Mouse (Mus musculus) embryonic stem cell, embryonic (primary cell): ENCODE results near the gene Psmb11.

Source experiments
- CTCF ChIA-PET, 4 experiments: fragments of 300-600 bp in 2 of 4; fragments of 350-600 bp in 2 of 4; sonication (Branson Sonifier 250); formaldehyde crosslinking; loops; one replicate each; lab custom pipeline; 2022; ENCODE audit warnings: inconsistent platforms in 2 of 4; lab: Charles Lee
- POLR2A ChIA-PET, 4 experiments: fragments of 300-600 bp in 2 of 4; fragments of 350-600 bp in 2 of 4; sonication (Branson Sonifier 250); formaldehyde crosslinking; loops; one replicate each; lab custom pipeline; 2022; ENCODE audit warnings: antibody characterized with exemption in 4 of 4, inconsistent platforms in 1 of 4; lab: Charles Lee

The Psmb11 gene

DNA sequence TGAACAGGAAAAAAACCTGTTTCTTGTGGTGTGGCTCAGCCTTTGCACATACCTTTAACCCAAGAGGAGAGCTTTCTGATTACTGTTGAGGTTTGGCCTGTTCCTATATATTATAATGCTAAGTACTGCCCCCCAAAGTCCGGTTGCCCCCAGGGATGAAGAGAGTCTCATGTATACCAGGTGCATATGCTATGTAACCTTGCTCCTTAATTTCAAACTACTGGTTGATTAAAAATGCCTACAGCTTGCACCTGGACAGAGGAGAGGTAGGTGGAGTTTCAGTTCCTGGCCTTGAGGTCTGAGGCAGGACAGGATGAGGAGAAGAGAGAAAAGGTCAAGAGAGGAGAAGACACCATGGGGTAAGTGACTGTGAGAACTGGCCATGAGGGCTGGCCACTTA lies at the start of gene Psmb11:
TSS of gene Psmb11 (plus strand) at position 301 of the 400 bp plus-strand sequence.
- CTCF ChIA-PET = interaction anchor here in 3 of 4 experiments (0.8 to 1.3 kb wide), 3 partner anchors 16 to 20 kb away, joined by 3 to 6 read pairs (median 3); partner anchors contain the start of gene Cdh24 (in 1 of the 3)

DNA sequence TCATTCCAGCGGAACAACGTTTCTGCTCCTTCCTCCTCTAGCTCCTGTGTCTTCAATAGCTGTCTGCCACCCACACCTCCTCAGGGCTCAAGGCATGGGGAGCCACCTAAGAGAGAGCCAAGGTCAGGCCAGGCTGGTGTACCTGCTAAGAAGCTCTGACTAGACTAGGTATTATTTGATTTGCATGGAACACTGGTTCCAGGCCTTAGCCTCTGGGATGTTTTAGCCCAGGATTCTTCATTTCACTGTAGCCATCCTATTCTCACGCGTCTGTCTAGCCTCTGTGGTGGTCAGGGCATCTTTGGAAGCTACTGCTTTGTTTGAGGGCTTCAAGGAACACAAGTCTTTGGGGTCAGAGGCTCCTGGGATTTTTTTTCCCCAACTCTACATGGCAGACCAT lies 49.1 kb upstream of the Psmb11 start:
- POLR2A ChIA-PET = interaction anchor here (0.5 to 67.6 kb wide), 40 partner anchors 8 to 161 kb away, joined by 3 to 2028 read pairs (median 4); partner anchors contain the start of genes Haus4 (in 4 of the 4), 1700123O20Rik (in 3 of the 4), 4931414P19Rik (in 2 of the 4) and Acin1 (in 2 of the 4)
- CTCF ChIA-PET = interaction anchor here in 3 of 4 experiments (0.5 to 2.7 kb wide), 20 partner anchors 11 to 345 kb away, joined by 3 to 13 read pairs (median 4); partner anchors contain the start of genes Cdh24 (in 2 of the 3), Haus4 (in 2 of the 3) and Slc7a7 (in 1 of the 3)

More for the DNA sequence above, at the start of gene Psmb11:
- POLR2A ChIA-PET = interaction anchor here in 2 of 4 experiments (1.1 to 67.6 kb wide), 12 partner anchors 8 to 65 kb away, joined by 3 to 2028 read pairs (median 6); partner anchors contain the start of genes 4931414P19Rik (in 2 of the 2), 1700123O20Rik (in 1 of the 2), Acin1 (in 1 of the 2) and Ajuba (in 1 of the 2)

DNA sequence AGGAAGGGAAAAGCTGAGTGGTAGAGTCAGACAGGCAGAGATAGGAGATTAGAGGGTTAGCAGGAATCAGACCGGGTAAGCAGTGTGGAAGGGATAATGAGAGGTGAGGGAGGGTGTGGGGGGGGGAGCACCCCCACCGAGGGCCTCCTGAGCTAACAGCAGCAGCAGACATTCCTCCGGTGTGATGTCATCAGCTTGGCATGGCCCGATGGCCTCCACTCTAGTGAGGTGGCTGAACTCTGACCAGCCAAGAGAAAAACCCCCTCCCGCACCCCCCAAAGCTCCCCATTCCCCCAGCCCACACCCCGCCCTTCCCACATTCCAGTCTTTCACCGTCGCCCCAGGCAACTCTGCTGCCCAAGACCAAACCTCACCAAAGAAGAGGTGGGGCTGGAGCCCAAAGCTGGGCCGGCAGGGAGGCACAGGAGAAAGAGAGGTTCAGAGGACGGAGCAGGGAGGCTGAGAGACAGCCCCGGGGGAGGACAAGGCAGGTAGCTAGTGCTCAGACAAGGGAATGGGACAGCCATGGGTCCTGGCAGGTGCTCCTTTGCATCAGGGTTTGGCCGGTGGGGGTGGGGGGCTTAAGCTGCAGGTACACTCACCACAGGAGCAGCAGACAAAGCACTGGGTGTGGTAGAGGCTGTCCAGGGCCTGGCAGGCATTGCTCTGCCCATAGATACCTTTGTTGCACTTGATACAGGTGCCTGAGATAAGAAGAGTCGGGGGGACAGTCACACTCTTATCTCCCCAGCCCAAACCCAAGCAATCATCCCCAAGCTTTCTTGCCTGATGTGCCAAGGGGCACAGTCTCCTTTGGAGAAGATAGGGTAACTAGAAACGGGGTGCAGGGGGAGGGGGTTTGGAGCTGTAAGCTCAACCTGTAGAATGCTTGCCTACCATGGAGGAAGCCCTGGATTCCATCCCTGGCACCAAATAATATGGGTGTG lies 48.2 kb upstream of the Psmb11 start:
- CTCF ChIA-PET = interaction anchor here (0.5 to 2.7 kb wide), 32 partner anchors 10 to 360 kb away, joined by 3 to 17 read pairs (median 4); partner anchors contain the start of genes Cdh24 (in 2 of the 4), Haus4 (in 1 of the 4) and Slc7a7 (in 1 of the 4)

DNA sequence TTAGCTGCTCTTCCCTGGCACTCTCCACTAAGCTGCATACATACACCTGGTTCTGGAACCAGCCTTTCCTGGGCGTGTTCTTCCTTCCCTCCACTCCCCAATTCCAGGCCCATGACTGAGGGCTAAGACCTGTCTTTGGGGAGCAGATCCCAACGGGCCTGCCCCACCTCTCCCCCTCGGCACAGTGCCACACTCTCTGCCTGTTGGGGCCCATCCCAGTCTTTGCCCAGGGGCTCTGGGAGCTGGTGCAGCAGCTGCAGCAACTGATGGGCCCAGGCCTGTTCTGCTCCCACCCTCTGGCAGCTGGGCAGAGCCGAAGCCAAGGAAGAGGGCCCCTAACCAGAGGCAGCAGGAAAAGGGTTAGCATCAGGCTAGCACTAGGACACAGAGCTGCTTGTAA lies 47.0 kb upstream of the Psmb11 start:
- CTCF ChIA-PET = interaction anchor here (0.5 to 2.7 kb wide), 12 partner anchors 9 to 85 kb away, joined by 3 to 13 read pairs (median 6); partner anchors contain the start of genes Cdh24 (in 1 of the 4) and Haus4 (in 1 of the 4)
- POLR2A ChIA-PET = interaction anchor here (0.6 to 67.6 kb wide), 39 partner anchors 11 to 1066 kb away, joined by 3 to 2028 read pairs (median 4); partner anchors contain the start of genes Haus4 (in 4 of the 4), 1700123O20Rik (in 2 of the 4), 4931414P19Rik (in 2 of the 4) and Acin1 (in 2 of the 4)

More for the DNA sequence above, 48.2 kb upstream of the Psmb11 start:
- POLR2A ChIA-PET = interaction anchor here (0.5 to 67.6 kb wide), 59 partner anchors 8 to 340 kb away, joined by 3 to 2028 read pairs (median 4); partner anchors contain the start of genes Haus4 (in 4 of the 4), 1700123O20Rik (in 3 of the 4), 4931414P19Rik (in 2 of the 4) and Acin1 (in 2 of the 4)

DNA sequence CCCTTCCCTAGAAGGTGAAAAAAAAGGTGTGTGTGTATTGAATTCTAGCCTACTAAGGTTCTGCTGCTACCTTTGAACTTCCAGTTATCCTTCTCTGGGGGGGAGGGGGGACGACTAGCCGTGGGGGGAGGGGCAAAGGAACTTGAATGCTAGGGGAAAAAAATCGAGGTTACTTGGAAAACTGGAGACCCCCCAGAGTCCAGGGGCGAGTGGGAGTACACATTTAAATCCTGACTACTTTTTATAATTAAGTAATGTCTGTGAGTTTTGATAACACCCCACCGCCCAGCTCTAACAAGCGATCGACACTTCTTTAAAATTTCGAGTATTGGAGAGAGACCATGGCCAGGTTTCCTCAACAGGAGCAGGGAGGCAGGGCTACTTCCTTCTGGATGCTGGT lies 46.2 kb upstream of the Psmb11 start:
- POLR2A ChIA-PET = interaction anchor here (0.6 to 67.6 kb wide), 43 partner anchors 8 to 1310 kb away, joined by 3 to 2028 read pairs (median 5); partner anchors contain the start of genes Haus4 (in 4 of the 4), 1700123O20Rik (in 2 of the 4), Acin1 (in 2 of the 4) and Psmb5 (in 2 of the 4)

DNA sequence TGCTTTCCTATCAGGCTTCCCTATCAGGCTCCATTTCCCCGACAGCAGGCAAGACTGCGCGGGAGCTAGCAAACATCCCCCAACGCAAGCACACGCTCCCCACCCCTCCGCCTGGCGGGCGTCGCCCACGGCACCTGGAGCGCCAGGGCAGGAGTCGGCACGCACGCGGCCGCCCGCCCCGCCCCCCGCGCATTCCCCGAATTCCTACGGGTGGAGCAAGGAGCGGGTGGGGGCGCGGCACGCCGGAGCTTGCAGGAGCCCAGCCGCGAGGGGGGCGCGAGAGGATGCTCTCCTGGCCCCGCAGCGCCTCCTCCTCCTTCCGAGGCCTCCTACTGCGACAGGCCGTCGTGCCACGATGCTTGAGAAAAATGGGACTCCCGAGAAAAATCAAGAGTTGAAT lies 45.6 kb upstream of the Psmb11 start:
- ChIA-PET POLR2A (interaction anchor here (0.6 to 67.6 kb wide), 42 partner anchors 9 to 1309 kb away, joined by 3 to 2028 read pairs (median 4); partner anchors contain the start of genes Haus4 (in 4 of the 4), Cdh24 (in 3 of the 4), 1700123O20Rik (in 2 of the 4) and 4931414P19Rik (in 2 of the 4)), CTCF (interaction anchor here in 2 of 4 experiments (0.8 to 2.0 kb wide), 8 partner anchors 8 to 245 kb away, joined by 3 to 7 read pairs (median 5); partner anchors contain the start of genes Haus4 (in 2 of the 2), 4931414P19Rik (in 1 of the 2) and Cdh24 (in 1 of the 2))

More for the DNA sequence above, 46.2 kb upstream of the Psmb11 start:
- CTCF ChIA-PET = interaction anchor here in 3 of 4 experiments (0.7 to 2.0 kb wide), 11 partner anchors 8 to 245 kb away, joined by 3 to 8 read pairs (median 5); partner anchors contain the start of genes Haus4 (in 2 of the 3), 4931414P19Rik (in 1 of the 3) and Cdh24 (in 1 of the 3)

DNA sequence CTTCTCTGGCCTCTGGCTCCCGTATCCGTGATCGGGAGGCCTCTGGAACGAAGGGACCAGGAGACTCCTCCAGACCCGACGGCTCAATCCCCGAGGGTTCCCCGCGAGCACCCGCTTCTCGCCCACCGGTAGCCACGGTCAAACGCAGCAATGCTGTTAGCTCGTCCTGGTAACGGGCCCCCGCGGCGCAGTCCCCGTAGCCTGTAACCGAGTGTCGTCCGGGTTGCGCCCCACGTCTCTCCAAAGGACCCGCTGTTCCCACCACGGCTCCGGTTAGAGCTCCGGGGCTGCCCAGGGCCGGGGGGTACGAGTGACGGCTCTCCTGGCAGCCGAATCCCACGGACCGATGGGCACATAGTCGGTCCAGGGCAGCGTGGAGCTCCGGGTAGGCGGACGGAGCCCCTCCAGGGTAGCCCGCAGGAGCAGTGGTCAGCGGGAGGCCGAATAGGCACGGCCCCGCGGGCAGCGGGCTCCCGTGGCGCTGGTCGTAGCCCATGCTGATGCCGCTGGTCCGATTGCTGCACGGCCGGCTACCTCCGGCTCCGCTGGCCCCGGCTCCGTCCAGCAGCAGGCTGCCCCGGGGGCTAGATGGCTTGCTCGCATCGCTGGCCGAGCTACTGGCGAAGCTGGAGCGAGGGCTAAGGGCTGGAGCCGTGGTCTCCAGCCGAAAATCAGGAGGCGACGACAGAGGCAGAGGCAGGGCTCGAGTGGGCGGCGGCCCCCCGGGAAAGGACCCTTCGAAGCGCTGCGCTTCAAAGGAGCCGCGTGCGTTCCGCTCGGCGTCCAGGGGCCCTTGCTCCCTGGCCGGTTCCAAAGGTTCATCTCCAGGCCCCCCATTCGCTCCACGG lies 44.8 kb upstream of the Psmb11 start:
- POLR2A ChIA-PET = interaction anchor here (0.5 to 67.6 kb wide), 34 partner anchors 8 to 341 kb away, joined by 3 to 2028 read pairs (median 5); partner anchors contain the start of genes Haus4 (in 4 of the 4), Cdh24 (in 3 of the 4), 1700123O20Rik (in 2 of the 4) and 4931414P19Rik (in 2 of the 4)
- CTCF ChIA-PET = interaction anchor here in 2 of 4 experiments (0.8 to 2.0 kb wide), 5 partner anchors 8 to 75 kb away, joined by 3 to 7 read pairs (median 5); partner anchors contain the start of genes Cdh24 (in 1 of the 2) and Haus4 (in 1 of the 2)

DNA sequence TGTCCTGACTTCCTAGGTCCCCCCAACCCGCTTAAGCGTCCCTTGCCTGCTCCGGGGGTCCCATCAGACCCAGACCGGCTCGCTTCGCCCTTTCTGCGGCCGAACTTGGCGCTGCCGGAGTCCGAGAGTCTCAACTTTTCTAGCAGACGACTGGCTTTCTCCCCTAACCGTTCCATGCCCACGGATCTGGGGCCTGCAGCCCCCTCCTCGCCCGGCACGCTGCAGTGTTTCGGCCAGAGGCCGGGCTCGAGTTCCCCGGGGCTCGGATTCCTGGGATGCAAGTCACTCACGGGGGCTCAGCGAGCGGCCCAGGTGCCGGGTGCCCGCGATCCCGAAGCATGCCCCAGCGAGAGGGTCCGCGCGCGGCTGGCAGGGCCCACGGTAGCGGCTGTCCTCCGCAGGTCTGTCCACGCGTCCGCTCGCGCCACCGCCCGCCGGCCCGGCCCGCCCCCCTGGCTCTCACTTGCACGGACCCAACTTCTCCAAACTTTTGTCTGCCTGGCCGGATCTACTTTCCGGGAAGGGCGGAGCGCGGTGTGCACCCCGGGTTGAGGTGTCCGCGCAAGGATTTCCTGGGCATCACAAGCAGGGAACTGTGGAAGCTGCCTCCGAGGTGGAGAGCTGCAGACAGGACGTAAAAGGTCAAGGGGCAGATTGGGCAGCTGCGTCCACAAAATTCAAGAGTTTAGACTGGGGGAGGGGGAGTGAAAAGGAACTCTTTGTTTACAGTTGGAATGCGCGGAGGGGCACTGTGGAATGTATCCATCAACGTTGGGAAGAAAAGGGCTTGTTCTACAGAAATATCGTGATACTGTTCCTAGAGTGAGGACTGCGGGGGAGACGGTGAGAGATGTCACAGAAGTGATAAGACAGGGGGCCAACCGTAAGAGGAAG lies 43.9 kb upstream of the Psmb11 start, which contains the start of gene Ajuba:
TSS of gene Ajuba (minus strand) at position 470 of the 894 bp plus-strand sequence.
- CTCF ChIA-PET = interaction anchor here (0.7 to 3.1 kb wide), 12 partner anchors 8 to 736 kb away, joined by 3 to 16 read pairs (median 4); partner anchors contain the start of genes Haus4 (in 2 of the 4) and 1700123O20Rik (in 1 of the 4)
- POLR2A ChIA-PET = interaction anchor here (0.6 to 67.6 kb wide), 24 partner anchors 7 to 342 kb away, joined by 3 to 2028 read pairs (median 6); partner anchors contain the start of genes Haus4 (in 4 of the 4), 4931414P19Rik (in 3 of the 4), 1700123O20Rik (in 2 of the 4) and Psmb5 (in 2 of the 4)

DNA sequence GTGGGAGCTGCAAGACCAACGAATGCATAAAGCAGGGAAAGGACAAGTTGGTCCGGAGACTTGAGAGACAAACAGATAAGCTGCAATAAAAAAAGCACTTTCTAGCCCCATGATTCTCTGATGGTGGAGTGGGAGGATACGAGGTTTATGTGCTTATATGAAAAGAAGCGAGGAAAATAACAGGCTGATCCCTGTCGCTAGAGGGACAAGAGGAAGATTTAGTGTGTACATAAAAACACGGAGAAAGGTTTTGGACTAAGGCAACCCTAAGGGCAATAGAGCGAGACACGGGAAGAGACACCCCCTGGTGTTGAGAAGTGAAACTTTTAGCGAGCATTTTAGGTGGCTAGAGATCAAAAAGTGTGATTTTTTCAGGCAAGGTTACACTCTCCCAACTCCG lies 43.2 kb upstream of the Psmb11 start:
- ChIA-PET CTCF (interaction anchor here (0.7 to 3.1 kb wide), 10 partner anchors 8 to 319 kb away, joined by 3 to 16 read pairs (median 4); partner anchors contain the start of genes Haus4 (in 2 of the 4) and 1700123O20Rik (in 1 of the 4)), POLR2A (interaction anchor here in 3 of 4 experiments (0.6 to 67.6 kb wide), 18 partner anchors 9 to 170 kb away, joined by 3 to 2028 read pairs (median 5); partner anchors contain the start of genes 4931414P19Rik (in 3 of the 3), 1700123O20Rik (in 2 of the 3), Haus4 (in 2 of the 3) and Psmb5 (in 2 of the 3))

DNA sequence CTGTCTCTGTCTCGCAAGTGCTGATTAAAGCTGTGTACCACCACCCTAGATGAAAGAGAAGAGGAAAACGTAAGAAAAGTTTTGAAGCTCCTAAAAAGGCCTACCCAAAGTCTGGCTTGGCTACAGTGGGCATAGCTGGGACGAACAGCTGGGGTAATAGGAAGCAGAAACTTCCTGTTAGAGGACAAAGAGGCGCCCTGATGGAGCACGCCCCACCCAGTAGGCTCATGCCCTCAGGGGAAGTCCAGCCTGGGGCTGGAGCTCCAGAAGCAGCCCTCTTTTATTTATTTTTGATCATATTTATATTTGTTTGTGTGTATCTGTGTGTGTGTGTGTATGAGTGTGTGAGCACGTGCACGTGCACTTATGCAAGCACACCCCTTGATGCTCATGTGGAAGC lies 41.6 kb upstream of the Psmb11 start:
- ChIA-PET POLR2A (interaction anchor here (0.7 to 67.6 kb wide), 19 partner anchors 8 to 107 kb away, joined by 3 to 2028 read pairs (median 4); partner anchors contain the start of genes Haus4 (in 2 of the 4), Psmb5 (in 2 of the 4), 1700123O20Rik (in 1 of the 4) and 4931414P19Rik (in 1 of the 4)), CTCF (interaction anchor here (0.7 to 3.1 kb wide), 18 partner anchors 10 to 348 kb away, joined by 3 to 16 read pairs (median 4); partner anchors contain the start of genes Haus4 (in 2 of the 4), 1700123O20Rik (in 1 of the 4) and Cdh24 (in 1 of the 4))

DNA sequence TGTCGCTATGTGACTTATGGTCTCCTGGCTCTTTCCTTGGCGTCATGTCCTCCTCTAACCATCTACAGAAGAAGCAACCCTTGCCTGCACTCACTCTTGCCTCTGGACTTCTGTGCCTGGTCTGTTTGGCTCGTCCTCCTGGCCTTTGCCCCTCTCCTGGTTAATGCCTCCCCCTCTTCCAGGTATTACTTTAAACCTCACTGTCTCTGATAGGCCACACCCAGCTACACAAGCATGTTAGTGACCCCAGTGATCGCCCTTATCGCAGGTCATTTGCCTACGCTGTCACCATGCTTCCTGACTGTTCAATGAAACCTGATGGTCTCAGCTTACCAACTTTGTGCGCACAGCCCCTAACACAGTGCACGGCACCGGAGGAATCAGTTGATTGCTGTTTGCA lies 38.7 kb upstream of the Psmb11 start:
- ChIA-PET POLR2A (interaction anchor here in 2 of 4 experiments (0.9 to 67.6 kb wide), 7 partner anchors 11 to 68 kb away, joined by 3 to 2028 read pairs (median 14); partner anchors contain the start of genes Haus4 (in 2 of the 2), 4931414P19Rik (in 1 of the 2), Ajuba (in 1 of the 2) and Psmb11 (in 1 of the 2)), CTCF (interaction anchor here (1.0 to 5.4 kb wide), 9 partner anchors 8 to 13 kb away, joined by 3 to 30 read pairs (median 9); no protein-coding TSS in a partner anchor)

DNA sequence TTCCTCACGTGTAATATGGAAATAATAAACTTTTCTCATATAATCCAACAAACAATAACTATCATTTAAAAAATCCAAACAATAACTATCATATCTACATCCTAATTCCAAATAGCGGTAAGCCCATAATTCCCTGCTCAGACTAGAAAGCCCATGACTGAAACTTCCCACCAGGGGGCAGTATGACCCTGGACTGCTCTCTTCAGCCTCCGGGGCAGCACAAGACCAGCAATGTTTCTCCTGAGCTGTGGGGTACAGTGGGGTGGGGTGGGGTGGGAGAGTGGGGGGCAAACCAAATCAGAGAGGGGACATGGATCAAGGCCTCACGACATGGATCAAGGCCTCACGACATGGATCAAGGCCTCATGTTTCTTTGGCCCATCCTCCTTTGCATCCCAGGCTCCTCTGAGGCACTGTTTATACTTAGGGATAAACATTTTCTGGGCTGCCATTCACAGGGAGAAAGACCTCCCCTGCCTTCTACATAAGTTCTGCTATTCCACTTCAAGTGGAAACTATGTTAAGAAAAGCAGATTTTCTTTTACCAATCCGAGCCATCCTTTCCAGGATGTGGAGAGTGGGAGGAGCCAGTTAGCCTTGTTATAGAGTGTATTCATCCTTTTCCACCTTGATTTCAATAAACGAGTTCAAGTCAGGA lies 37.4 kb upstream of the Psmb11 start:
- POLR2A ChIA-PET = interaction anchor here (0.6 to 67.6 kb wide), 17 partner anchors 8 to 130 kb away, joined by 3 to 2028 read pairs (median 4); partner anchors contain the start of genes Haus4 (in 3 of the 4), Psmb5 (in 2 of the 4), 4931414P19Rik (in 1 of the 4) and Ajuba (in 1 of the 4)
- CTCF ChIA-PET = interaction anchor here (0.5 to 5.4 kb wide), 37 partner anchors 8 to 356 kb away, joined by 3 to 30 read pairs (median 4); partner anchors contain the start of genes Haus4 (in 3 of the 4), 4931414P19Rik (in 1 of the 4) and Cdh24 (in 1 of the 4)

DNA sequence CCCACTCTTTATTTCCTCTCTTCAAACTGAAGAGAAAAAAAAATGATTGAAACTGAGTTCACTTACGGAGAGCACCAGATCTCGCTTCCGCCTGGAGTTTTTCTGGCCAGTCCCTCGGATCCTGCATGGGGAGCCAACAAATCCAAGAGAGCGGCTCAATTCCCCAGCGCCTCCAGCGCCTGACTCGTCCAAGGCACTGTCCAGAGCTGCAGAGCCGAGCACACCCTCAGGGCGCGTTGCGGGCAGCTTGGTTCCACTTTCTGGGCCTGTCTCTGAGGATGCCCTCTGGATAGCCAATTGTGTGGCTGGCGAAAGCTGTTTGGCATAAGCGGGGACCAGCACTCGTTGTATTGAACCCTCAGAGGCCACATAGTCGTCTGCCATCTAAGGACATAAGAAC lies 30.2 kb upstream of the Psmb11 start:
- CTCF ChIA-PET = interaction anchor here in 2 of 4 experiments (0.7 to 2.7 kb wide), 10 partner anchors 9 to 67 kb away, joined by 3 to 12 read pairs (median 4); partner anchors contain the start of gene Haus4 (in 1 of the 2)
- POLR2A ChIA-PET = interaction anchor here in 3 of 4 experiments (0.7 to 67.6 kb wide), 16 partner anchors 9 to 45 kb away, joined by 3 to 2028 read pairs (median 5); partner anchors contain the start of genes 4931414P19Rik (in 2 of the 3), Ajuba (in 2 of the 3), Haus4 (in 2 of the 3) and Psmb5 (in 1 of the 3)
